Comparison of ENCODE assay signal across 8 mouse cellular contexts in the genomic region with DNA sequence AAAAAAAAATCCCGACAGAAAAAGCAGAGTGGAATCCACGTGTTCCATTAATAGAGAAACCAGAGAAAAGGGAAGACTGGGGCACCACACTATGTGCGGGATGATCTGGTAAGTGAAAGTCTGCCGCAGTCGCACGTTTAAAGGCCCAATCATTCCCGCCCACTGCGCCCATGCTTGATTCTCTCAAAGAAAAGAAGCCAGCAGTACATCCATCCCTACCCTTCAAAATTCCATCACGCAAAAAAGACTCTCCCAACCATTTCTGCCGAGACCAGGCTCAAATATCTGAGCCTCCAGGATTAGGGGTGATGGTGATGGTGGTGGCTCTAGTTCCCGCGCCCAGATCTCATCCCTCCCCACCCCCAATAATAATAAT. TPM values are rescaled to one million over a fixed set of nuclear protein-coding genes. Genes with fewer than 3 reads are reported as not detected.
DNase-seq lines count a peak whose midpoint lies in the region; ATAC-seq lines count a peak whose summit lies in the region.

No protein-coding gene starts in this region.

- H3K27ac ChIP-seq in brown adipose tissue, adult 24 weeks (replicated peaks; ENCODE audit: low read depth, low read length): no peak overlapping the region
- H3K27ac ChIP-seq in hindbrain, embryonic 16.5 days (ENCODE audit: low read depth, low read length): peak overlapping the region; percentile 91
- no peak overlapping the region; the same call in 1 of the 2 replicates for H3K27ac ChIP-seq in macrophage

- H3K9me3 ChIP-seq in hindbrain, embryonic 16.5 days (ENCODE audit: control insufficient read depth, low read length): no peaks in the 10 kb centered on the region; the same call in 1 of the 2 replicates

- 20% methylated on average over 12 of the region's 12 CpGs for WGBS in hindbrain, embryonic 16.5 days
- WGBS in macrophage (ENCODE audit: missing documents): 10% methylated on average over 11 of the region's 12 CpGs

- peak; percentile 9 to 15 for DNase-seq in frontal cortex, postnatal 36 days (ENCODE audit: low spot score in 2 of 2)
- DNase-seq in frontal cortex, postnatal 25 days (ENCODE audit: low spot score in 2 of 2): no peak
- DNase-seq in 3134 (ENCODE audit: extremely low read depth, insufficient read length, low spot score): peak; percentile 9
- peak; percentile 6 for DNase-seq in testis, postnatal 14 days (ENCODE audit: low spot score)

- H3K9ac ChIP-seq in hindbrain, embryonic 16.5 days (ENCODE audit: low read depth, low read length): peak overlapping the region; percentile 85

- H3K36me3 ChIP-seq in hindbrain, embryonic 16.5 days (ENCODE audit: control insufficient read depth, insufficient read depth, low read length): no peaks in the 10 kb centered on the region
- no peaks in the 10 kb centered on the region for H3K36me3 ChIP-seq in macrophage (ENCODE audit: inconsistent target)

- no peaks in the 10 kb centered on the region for H3K4me1 ChIP-seq in brown adipose tissue, adult 24 weeks (ENCODE audit: control insufficient read depth, insufficient read depth, insufficient read length, low read length)
- no peaks in the 10 kb centered on the region for H3K4me1 ChIP-seq in hindbrain, embryonic 16.5 days (ENCODE audit: control insufficient read depth, insufficient read depth, low read depth, low read length)

- peaks cover 54% of the 10 kb centered on the region for H3K79me2 ChIP-seq in macrophage (ENCODE audit: inconsistent target)

- no peaks in the 10 kb centered on the region for H3K27me3 ChIP-seq in hindbrain, embryonic 16.5 days (replicated peaks; ENCODE audit: control insufficient read depth, insufficient read depth, low read length)

- H3K4me2 ChIP-seq in hindbrain, embryonic 16.5 days (ENCODE audit: low read length): peak overlapping the region; percentile 58

- ATAC-seq in hindbrain, embryonic 16.5 days: peak; percentile 21; the same call in 1 of the 2 replicates
- ATAC-seq in erythroid progenitor cell, adult 5-6 weeks (replicated peaks; ENCODE audit: low FRiP score, poor library complexity, severe bottlenecking): no peak

- peak overlapping the region; percentile 76 for H3K4me3 ChIP-seq in brown adipose tissue, adult 24 weeks (ENCODE audit: insufficient read depth, low read depth, low read length)
- peak overlapping the region; percentile 62 for H3K4me3 ChIP-seq in hindbrain, embryonic 16.5 days (ENCODE audit: low read length)
- H3K4me3 ChIP-seq in macrophage (ENCODE audit: inconsistent target): peak overlapping the region; percentile 41

RNA-seq across cellular contexts. Expression of gene Sms, which starts 1.3 kb away (rescaled TPM):
- polyA plus RNA-seq in brown adipose tissue, adult 24 weeks (2012; ENCODE audit: insufficient read depth, insufficient read length, missing spikeins): 6.7 and 10.8 TPM in 2 replicates
- 115 and 116 TPM in 2 replicates for polyA plus RNA-seq in hindbrain, embryonic 16.5 days (2015; fragmentation: Nextera tagmentation; extraction: Ambion mirVana)
- total RNA-seq in macrophage (2018; cell fraction: chromatin; rRNA removed): 100 to 1,000 TPM in 5 of 26 experiments, 10 to 100 TPM in 21; 39.1 to 138 (median 64.2) TPM
- 10 to 100 TPM; 18.4 to 29.5 (median 22.5) TPM for total RNA-seq in macrophage (2018; cell fraction: cytosol; rRNA removed)
- 100 to 1,000 TPM in 2 of 26 experiments, 10 to 100 TPM in 24; 28.4 to 164 (median 49.1) TPM for total RNA-seq in macrophage (2018; cell fraction: nucleus; rRNA removed)
- 25.8 to 45.8 TPM (median 26.0 TPM) in 3 replicates for polyA plus RNA-seq in macrophage (2018)
- 7.6 and 12.6 TPM in 2 replicates for total RNA-seq in erythroid progenitor cell, adult 5-6 weeks (2015; ENCODE audit: low replicate concordance)
- total RNA-seq in erythroid progenitor cell, adult 5-6 weeks (2017; ENCODE audit: low replicate concordance): 4.7 TPM in 1 of 2 replicates, not detected in the other

Comparison
In these comparisons a context has a peak if more than half of its experiments do, and no peak if none do; other contexts are left out.
1. DNase-seq: peak in frontal cortex, postnatal 36 days (2 of 2), 3134 (single experiment) and testis, postnatal 14 days (single experiment); none in frontal cortex, postnatal 25 days (0 of 2).
2. Peak in every context shown above with its lines, with median percentiles within 50 percentile points of each other: H3K4me3 ChIP-seq.